Mouse (Mus musculus) lung, embryonic 14.5 days (tissue): ENCODE data around the gene Olfr325. TPM values are rescaled to one million over a fixed set of nuclear protein-coding genes. Genes with fewer than 3 reads are reported as not detected.
A peak's percentile ranks its signal among the peaks of the same experiment; 100 is the strongest.

ENCODE experiments used
- ATAC-seq: fragments of 200-750 bp; cut with Nextera tagmentation; 2 replicates; pipeline ENCODE4 v1.8.0; 2017; ENCODE audit warnings: mild to moderate bottlenecking, moderate TSS enrichment, moderate library complexity; ENCODE audit not compliant: insufficient read depth
- DNase-seq: peaks from one replicate; pipeline ENCODE4 v3.0.0-alpha.2; 2015
- H3K27ac ChIP-seq: fragments of 300-500 bp; sonication (generic); 2 replicates; pipeline ENCODE4 v1.5.1; 2014; ENCODE audit warnings: low read depth, mild to moderate bottlenecking, moderate library complexity
- H3K27me3 ChIP-seq: fragments of 300-500 bp; sonication (generic); 2 replicates; pipeline ENCODE4 v1.6.1; 2014; ENCODE audit warnings: low read length, control low read depth; ENCODE audit not compliant: insufficient read depth
- H3K36me3 ChIP-seq: fragments of 300-500 bp; sonication (generic); 2 replicates; pipeline ENCODE4 v1.6.1; 2014; ENCODE audit warnings: control low read depth; ENCODE audit not compliant: insufficient read depth
- H3K4me1 ChIP-seq: fragments of 300-500 bp; sonication (generic); 2 replicates; pipeline ENCODE4 v1.6.1; 2014; ENCODE audit warnings: antibody characterized with exemption, control low read depth; ENCODE audit not compliant: insufficient read depth
- H3K4me2 ChIP-seq: fragments of 300-500 bp; sonication (generic); 2 replicates; pipeline ENCODE4 v1.6.1; 2014; ENCODE audit warnings: mild to moderate bottlenecking
- H3K4me3 ChIP-seq: fragments of 300-500 bp; sonication (generic); 2 replicates; pipeline ENCODE4 v1.5.1; 2014; ENCODE audit warnings: low read depth, low read length
- H3K9ac ChIP-seq: fragments of 300-500 bp; sonication (generic); 2 replicates; pipeline ENCODE4 v1.6.1; 2014
- H3K9me3 ChIP-seq: fragments of 300-500 bp; sonication (generic); 2 replicates; pipeline ENCODE4 v1.6.1; 2016; ENCODE audit warnings: low read depth, low read length, control low read depth
- CTCF ChIP-seq: IDR thresholded peaks from 2 replicates; pipeline ENCODE4 v1.5.1; 2016; ENCODE audit warnings: antibody characterized with exemption, low read depth
- WGBS: fragments of 180-500 bp; shearing (Covaris S2); extraction: QIAGEN DNeasy Blood & Tissue Kit; methylation state at CpG from one replicate; pipeline ENCODE4 v1.1.7; 2014; 5-methylcytosine and 5-hydroxymethylcytosine counted together
- polyA plus RNA-seq: library from polyadenylated mRNA; unstranded; fragments of >200 nt; fragmentation: Nextera tagmentation; extraction: Ambion mirVana; gene quantifications from 2 replicates; pipeline ENCODE4 v1.2.1, GENCODE M21; 2014

The Olfr325 gene
- polyA plus RNA-seq, 1 experiment from 2014 or later, result not detected

DNA sequence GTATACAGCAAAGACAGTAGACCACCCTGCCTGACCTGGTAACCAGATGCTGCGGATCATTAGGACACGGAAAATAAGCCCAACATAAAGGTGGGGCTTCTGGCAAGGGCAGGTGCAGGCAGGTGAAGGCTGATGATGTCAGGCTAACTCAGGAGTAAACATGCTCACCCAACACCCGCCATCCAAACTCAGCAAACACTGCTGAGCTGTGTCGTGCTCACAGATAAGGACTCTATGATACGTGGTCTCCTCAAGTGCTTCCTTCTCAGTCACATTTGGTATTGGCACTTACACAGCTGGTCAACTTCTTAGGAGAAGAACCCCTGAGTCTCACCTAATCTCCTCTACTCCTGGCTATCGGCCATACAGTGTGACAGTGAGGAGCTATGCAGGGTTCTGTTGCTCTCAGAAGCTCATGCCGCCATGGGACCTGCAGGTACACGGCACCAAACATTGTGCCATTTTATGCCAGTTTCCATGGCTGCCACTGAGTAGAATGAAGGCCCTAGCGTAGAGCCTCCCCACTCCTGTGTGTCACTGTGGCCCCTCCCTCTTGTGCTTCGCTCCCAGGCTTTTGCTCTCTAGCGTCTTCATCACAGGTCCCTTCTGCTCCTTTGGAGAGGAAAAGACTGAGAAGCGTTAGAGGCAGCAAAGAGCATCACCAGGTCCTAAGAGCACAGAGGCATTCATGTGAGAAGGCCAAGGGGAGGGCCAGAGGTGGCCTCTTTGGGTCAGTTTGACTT lies 28.8 kb downstream of the Olfr325 start:
- ATAC-seq, result no peak

GRCm38 (mm10) chr11:58607030-58607429 lies 29.5 kb downstream of the Olfr325 start:
- no peaks in the 10 kb centered on the region for H3K9me3 ChIP-seq
- H3K9ac ChIP-seq, result no peak overlapping the region
- no peaks in the 10 kb centered on the region for H3K27me3 ChIP-seq
- DNase-seq (no peak), ATAC-seq (no peak)
- H3K4me2 ChIP-seq, result no peak overlapping the region
- no peak for TF ChIP-seq CTCF
- no peaks in the 10 kb centered on the region for H3K36me3 ChIP-seq
- H3K27ac ChIP-seq, result no peak overlapping the region
- H3K4me1 ChIP-seq, result no peaks in the 10 kb centered on the region
- WGBS, result 74% methylated on average over 6 of the region's 6 CpGs
- no peak overlapping the region for H3K4me3 ChIP-seq

More for the DNA sequence above, 28.8 kb downstream of the Olfr325 start:
- WGBS, result 72% methylated on average over 12 of the region's 12 CpGs
- Histone ChIP-seq H3K27ac (no peak overlapping the region), H3K4me1 (no peaks in the 10 kb centered on the region), H3K4me3 (no peak overlapping the region), H3K36me3 (no peaks in the 10 kb centered on the region), H3K9ac (no peak overlapping the region), H3K9me3 (no peaks in the 10 kb centered on the region), H3K4me2 (no peak overlapping the region), H3K27me3 (no peaks in the 10 kb centered on the region)
- no peak for DNase-seq
- no peak for TF ChIP-seq CTCF

DNA sequence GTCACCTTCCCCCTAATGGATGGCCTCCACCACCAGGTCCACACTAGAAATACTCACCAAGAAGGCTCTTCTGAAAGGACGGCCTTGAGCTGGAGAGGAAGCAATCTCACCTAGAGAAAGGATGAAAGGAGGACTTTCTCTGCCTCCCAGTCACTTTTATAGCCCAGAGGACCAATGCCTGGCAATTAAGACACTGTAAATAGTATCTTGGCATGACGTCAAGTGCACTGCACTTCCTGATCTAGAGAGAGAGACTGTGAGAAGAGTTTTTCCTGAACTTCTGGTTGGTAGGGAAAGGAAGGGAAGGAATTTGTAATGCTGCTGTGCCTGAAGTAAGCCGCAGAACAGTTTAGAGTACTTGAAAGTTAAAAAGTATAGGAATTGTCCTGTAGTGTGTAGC lies 35.8 kb downstream of the Olfr325 start:
- no peaks in the 10 kb centered on the region for H3K9me3 ChIP-seq
- H3K36me3 ChIP-seq, result no peaks in the 10 kb centered on the region
- 59% methylated on average over 3 of the region's 3 CpGs for WGBS

DNA sequence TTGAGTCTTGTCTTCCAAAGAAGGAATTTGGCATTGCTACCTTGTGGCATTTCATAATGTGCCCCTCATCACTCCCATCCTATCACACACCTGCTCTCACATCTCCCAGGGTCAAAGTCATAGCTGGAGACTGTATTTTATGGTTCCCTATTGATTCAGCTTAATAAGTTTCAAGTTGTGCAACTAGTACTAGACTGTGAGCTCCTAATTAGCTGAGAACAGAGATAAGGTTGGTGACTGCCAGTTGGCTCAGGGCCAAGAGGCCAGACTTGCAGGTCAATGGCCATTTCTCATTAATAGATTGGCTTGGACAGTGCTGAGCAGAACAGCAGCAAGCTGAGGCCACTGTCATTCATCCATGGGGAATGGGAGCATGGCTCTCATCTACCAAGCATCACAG lies 37.0 kb downstream of the Olfr325 start:
- Histone ChIP-seq H3K4me2 (no peak overlapping the region), H3K36me3 (no peaks in the 10 kb centered on the region), H3K27ac (no peak overlapping the region), H3K4me1 (no peaks in the 10 kb centered on the region), H3K9me3 (no peaks in the 10 kb centered on the region), H3K4me3 (no peak overlapping the region), H3K27me3 (no peaks in the 10 kb centered on the region), H3K9ac (no peak overlapping the region)
- DNase-seq, result peak; percentile 34
- ATAC-seq, result no peak
- no peak for TF ChIP-seq CTCF

More for the DNA sequence above, 35.8 kb downstream of the Olfr325 start:
- Histone ChIP-seq H3K4me1 (no peaks in the 10 kb centered on the region), H3K27ac (no peak overlapping the region), H3K9ac (no peak overlapping the region), H3K4me2 (no peak overlapping the region), H3K27me3 (no peaks in the 10 kb centered on the region), H3K4me3 (no peak overlapping the region)
- ATAC-seq (no peak), DNase-seq (peak; percentile 18)
- TF ChIP-seq CTCF, result no peak

- Histone ChIP-seq H3K27me3 (no peaks in the 10 kb centered on the region), H3K36me3 (no peaks in the 10 kb centered on the region), H3K4me2 (no peak within 1 kb of the TSS), H3K4me3 (no peak within 1 kb of the TSS), H3K27ac (no peak within 1 kb of the TSS), H3K9me3 (no peaks in the 10 kb centered on the region), H3K4me1 (no peaks in the 10 kb centered on the region), H3K9ac (no peak within 1 kb of the TSS)
- TF ChIP-seq CTCF, result no peak
- no peak for ATAC-seq
- WGBS, result 83% methylated on average over 4 of the region's 4 CpGs
- no peak for DNase-seq
Measured at GRCm38 (mm10) chr11:58615975-58616374, 38.4 kb downstream of the Olfr325 start, which contains the start of gene 2210407C18Rik. Gene 2210407C18Rik (minus strand): TSS chr11:58616075.

GRCm38 (mm10) chr11:58618369-58618768 lies 40.8 kb downstream of the Olfr325 start:
- Histone ChIP-seq H3K27me3 (no peaks in the 10 kb centered on the region), H3K36me3 (no peaks in the 10 kb centered on the region), H3K9ac (no peak overlapping the region), H3K4me1 (no peaks in the 10 kb centered on the region), H3K9me3 (no peaks in the 10 kb centered on the region), H3K27ac (no peak overlapping the region), H3K4me2 (no peak overlapping the region), H3K4me3 (no peak overlapping the region)
- ATAC-seq (no peak), DNase-seq (no peak)
- 40% methylated on average over 3 of the region's 3 CpGs for WGBS
- TF ChIP-seq CTCF, result no peak

- Histone ChIP-seq H3K4me1 (no peaks in the 10 kb centered on the region), H3K9me3 (no peaks in the 10 kb centered on the region), H3K9ac (no peak overlapping the region), H3K27me3 (no peaks in the 10 kb centered on the region), H3K27ac (no peak overlapping the region), H3K4me2 (no peak overlapping the region), H3K4me3 (no peak overlapping the region), H3K36me3 (no peaks in the 10 kb centered on the region)
- WGBS, result 59% methylated on average over 6 of the region's 6 CpGs
- DNase-seq (no peak), ATAC-seq (no peak)
- no peak for TF ChIP-seq CTCF
Measured at GRCm38 (mm10) chr11:58618793-58619192, 41.3 kb downstream of the Olfr325 start.
